Mouse (Mus musculus): ENCODE data around the gene Zmiz1.

GRCm38 (mm10) chr14:25518645-25519044 is 59.7 kb downstream of the Zmiz1 start:
- TF ChIP-seq GATA1 (IDR thresholded peaks at IDR 0.05; ENCODE audit: low read length) (no peak), TAL1 (IDR thresholded peaks at IDR 0.05; ENCODE audit: low read length) (no peak)
